Mouse (Mus musculus) myocyte (in vitro differentiated cells): ENCODE data around the gene Dgki. TPM values are rescaled to one million over a fixed set of nuclear protein-coding genes. Genes with fewer than 3 reads are reported as not detected.

Source experiments
- H3K27me3 ChIP-seq: one replicate; pipeline ENCODE4 v1.6.1; 2011; ENCODE audit not compliant: control insufficient read depth, insufficient read depth, insufficient read length
- H3K36me3 ChIP-seq: one replicate; pipeline ENCODE4 v1.6.1; 2011; ENCODE audit not compliant: control insufficient read depth, insufficient read depth
- H3K4me2 ChIP-seq: one replicate; pipeline ENCODE4 v1.6.1; 2011; ENCODE audit warnings: low read depth, control low read depth
- H3K4me3 ChIP-seq: one replicate; pipeline ENCODE4 v1.5.1; 2011; ENCODE audit warnings: mild to moderate bottlenecking, control low read depth, moderate library complexity
- H3K79me2 ChIP-seq: one replicate; pipeline ENCODE4 v1.6.1; 2011; ENCODE audit not compliant: control insufficient read depth, insufficient read depth
- H3ac ChIP-seq: one replicate; pipeline ENCODE4 v1.6.1; 2011; ENCODE audit not compliant: control insufficient read depth, insufficient read length
- CEBPB ChIP-seq: IDR thresholded peaks from 2 replicates; pipeline ENCODE4 v1.6.1; 2011; ENCODE audit warnings: mild to moderate bottlenecking, moderate library complexity; ENCODE audit not compliant: poor library complexity, insufficient read depth, severe bottlenecking
- E2F4 ChIP-seq: IDR thresholded peaks from one replicate; pipeline ENCODE4 v1.6.1; 2011; ENCODE audit warnings: mild to moderate bottlenecking, control low read depth, moderate library complexity; ENCODE audit not compliant: insufficient read depth
- MAX ChIP-seq: IDR thresholded peaks from one replicate; pipeline ENCODE4 v1.6.1; 2011; ENCODE audit warnings: low read depth, mild to moderate bottlenecking, control low read depth
- MYOD1 ChIP-seq, 3 experiments: IDR thresholded peaks; one replicate each; pipeline ENCODE4 v1.6.1; 2011; ENCODE audit warnings: control low read depth in 2 of 3, low read depth in 2 of 3, mild to moderate bottlenecking in 2 of 3, moderate library complexity in 1 of 3; ENCODE audit not compliant: insufficient read length in 2 of 3, control insufficient read depth in 1 of 3
- MYOG ChIP-seq, 3 experiments: IDR thresholded peaks; one replicate each; pipeline ENCODE4 v1.6.1; 2011; ENCODE audit warnings: control low read depth in 2 of 3, low read depth in 2 of 3, mild to moderate bottlenecking in 2 of 3; ENCODE audit not compliant: insufficient read length in 2 of 3, control insufficient read depth in 1 of 3, insufficient read depth in 1 of 3
- POLR2A ChIP-seq: IDR thresholded peaks from one replicate; pipeline ENCODE4 v1.6.1; 2011; ENCODE audit warnings: low read depth, mild to moderate bottlenecking, control low read depth, moderate library complexity; ENCODE audit not compliant: insufficient read length
- POLR2AphosphoS2 ChIP-seq: IDR thresholded peaks from one replicate; pipeline ENCODE4 v1.6.1; 2011; ENCODE audit warnings: low read depth, control low read depth; ENCODE audit not compliant: insufficient read length
- REST ChIP-seq: IDR thresholded peaks from one replicate; pipeline ENCODE4 v1.6.1; 2011; ENCODE audit warnings: mild to moderate bottlenecking, control low read depth, moderate library complexity; ENCODE audit not compliant: insufficient read depth, insufficient read length
- SRF ChIP-seq: IDR thresholded peaks from one replicate; pipeline ENCODE4 v1.6.1; 2011; ENCODE audit warnings: low read depth; ENCODE audit not compliant: control insufficient read depth, insufficient read length
- TCF12 ChIP-seq: IDR thresholded peaks from one replicate; pipeline ENCODE4 v1.6.1; 2011; ENCODE audit warnings: mild to moderate bottlenecking, control low read depth; ENCODE audit not compliant: poor library complexity, insufficient read depth, severe bottlenecking
- TCF3 ChIP-seq: IDR thresholded peaks from one replicate; pipeline ENCODE4 v1.6.1; 2011; ENCODE audit warnings: low read depth, control low read depth; ENCODE audit not compliant: insufficient read length
- USF1 ChIP-seq: IDR thresholded peaks from one replicate; pipeline ENCODE4 v1.6.1; 2011; ENCODE audit warnings: low read depth, mild to moderate bottlenecking, control low read depth, moderate library complexity
- polyA plus RNA-seq: library from polyadenylated mRNA; unstranded; fragments of >200 nt; fragmentation: generic; extraction: Trizol; gene quantifications from one replicate; pipeline ENCODE4 v1.2.1, GENCODE M21; 2012; ENCODE audit warnings: missing spikeins

Gene Dgki
- polyA plus RNA-seq, 1 experiment: 0.02 TPM

DNA sequence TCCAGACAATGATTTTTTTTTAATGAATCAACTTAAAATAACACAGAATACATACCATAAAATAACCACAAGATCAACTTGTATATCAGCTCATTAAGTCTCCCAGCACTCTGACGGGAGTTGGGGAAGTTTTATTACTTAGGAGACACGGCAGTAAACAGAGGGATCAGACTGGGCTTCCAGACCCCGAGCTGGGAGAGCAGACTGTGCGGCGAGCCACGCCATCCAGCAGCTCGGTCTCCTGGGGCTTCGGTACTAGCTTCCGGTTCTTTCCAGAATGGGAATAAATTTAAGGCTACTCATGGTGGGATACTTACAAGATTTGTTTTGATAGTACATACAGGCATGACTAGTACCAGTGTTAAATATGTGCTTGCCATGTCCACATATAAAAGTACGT lies 32.9 kb upstream of the Dgki start:
- no peaks in the 10 kb centered on the region for H3K27me3 ChIP-seq
- H3K4me3 ChIP-seq: no peak overlapping the region
- no peaks in the 10 kb centered on the region for H3K79me2 ChIP-seq
- peaks cover 16% of the 10 kb centered on the region for H3K36me3 ChIP-seq
- no peak overlapping the region for H3ac ChIP-seq
- no peak overlapping the region for H3K4me2 ChIP-seq
- TF ChIP-seq MYOD1 (IDR thresholded peaks at IDR 0.05; ENCODE audit: control insufficient read depth in 1 of 3, insufficient read length in 2 of 3, low read depth in 2 of 3): no peak

- no peaks in the 10 kb centered on the region for H3K79me2 ChIP-seq
Measured at GRCm38 (mm10) chr6:37329901-37330864, 30.2 kb upstream of the Dgki start.

GRCm38 (mm10) chr6:37329376-37329775 lies 29.4 kb upstream of the Dgki start:
- Histone ChIP-seq H3K4me2 (no peak overlapping the region), H3K4me3 (no peak overlapping the region), H3K36me3 (peaks cover 8% of the 10 kb centered on the region), H3ac (no peak overlapping the region), H3K27me3 (no peaks in the 10 kb centered on the region), H3K79me2 (no peaks in the 10 kb centered on the region)
- TF ChIP-seq E2F4: no peak
- no peak for TF ChIP-seq MYOG (IDR thresholded peaks at IDR 0.05; ENCODE audit: control insufficient read depth in 1 of 3, insufficient read depth in 1 of 3, insufficient read length in 2 of 3, low read depth in 2 of 3)
- no peak for TF ChIP-seq MAX
- no peak for TF ChIP-seq SRF
- no peak for TF ChIP-seq POLR2AphosphoS2
- TF ChIP-seq TCF12: no peak
- TF ChIP-seq TCF3: no peak
- no peak for TF ChIP-seq REST
- no peak for TF ChIP-seq CEBPB
- no peak for TF ChIP-seq POLR2A
- no peak for TF ChIP-seq MYOD1 (IDR thresholded peaks at IDR 0.05; ENCODE audit: control insufficient read depth in 1 of 3, insufficient read length in 2 of 3, low read depth in 2 of 3)
- no peak for TF ChIP-seq USF1

More at GRCm38 (mm10) chr6:37329901-37330864, 30.2 kb upstream of the Dgki start:
- Histone ChIP-seq H3K27me3 (no peaks in the 10 kb centered on the region), H3K4me3 (no peak overlapping the region), H3K36me3 (peaks cover 16% of the 10 kb centered on the region), H3ac (no peak overlapping the region), H3K4me2 (no peak overlapping the region)
- TF ChIP-seq MYOG (IDR thresholded peaks at IDR 0.05; ENCODE audit: control insufficient read depth in 1 of 3, insufficient read depth in 1 of 3, insufficient read length in 2 of 3, low read depth in 2 of 3): no peak
- TF ChIP-seq SRF: no peak
- TF ChIP-seq TCF12: no peak
- TF ChIP-seq USF1: no peak
- TF ChIP-seq MYOD1 (IDR thresholded peaks at IDR 0.05; ENCODE audit: control insufficient read depth in 1 of 3, insufficient read length in 2 of 3, low read depth in 2 of 3): no peak
- TF ChIP-seq CEBPB: no peak
- TF ChIP-seq TCF3: no peak
- TF ChIP-seq REST: no peak
- TF ChIP-seq MAX: no peak
- TF ChIP-seq POLR2AphosphoS2: no peak
- no peak for TF ChIP-seq E2F4
- TF ChIP-seq POLR2A: no peak

- TF ChIP-seq TCF12 (no peak), POLR2A (no peak), TCF3 (no peak), USF1 (no peak), MYOD1 (IDR thresholded peaks at IDR 0.05; ENCODE audit: control insufficient read depth in 1 of 3, insufficient read length in 2 of 3, low read depth in 2 of 3) (no peak), MYOG (IDR thresholded peaks at IDR 0.05; ENCODE audit: control insufficient read depth in 1 of 3, insufficient read depth in 1 of 3, insufficient read length in 2 of 3, low read depth in 2 of 3) (no peak), POLR2AphosphoS2 (no peak), REST (no peak), MAX (no peak), SRF (no peak)
Measured at GRCm38 (mm10) chr6:37328671-37329070, 28.7 kb upstream of the Dgki start.

DNA sequence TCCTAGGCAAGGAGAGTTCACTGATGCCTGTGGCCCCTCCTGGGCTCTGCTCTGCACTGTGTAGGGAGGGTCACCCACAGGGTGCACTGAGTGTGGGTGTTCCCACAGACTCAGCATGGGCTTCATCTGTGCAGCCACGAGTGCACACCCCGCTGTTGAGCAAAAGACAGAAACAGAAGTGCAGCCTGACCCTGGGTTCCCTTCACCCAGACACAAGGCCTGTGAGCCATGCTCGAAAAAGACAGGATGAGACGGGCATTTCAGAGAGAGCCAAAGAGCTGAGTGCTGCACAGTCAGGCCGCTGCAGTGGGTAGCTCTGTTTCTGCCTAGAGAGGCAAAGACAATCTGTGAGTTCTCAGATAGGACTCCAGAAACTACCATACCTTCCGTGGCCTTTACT lies 27.5 kb upstream of the Dgki start:
- Histone ChIP-seq H3K27me3 (no peaks in the 10 kb centered on the region), H3K4me3 (no peak overlapping the region), H3ac (no peak overlapping the region), H3K4me2 (no peak overlapping the region), H3K36me3 (no peaks in the 10 kb centered on the region), H3K79me2 (no peaks in the 10 kb centered on the region)
- TF ChIP-seq MYOG (IDR thresholded peaks at IDR 0.05; ENCODE audit: control insufficient read depth in 1 of 3, insufficient read depth in 1 of 3, insufficient read length in 2 of 3, low read depth in 2 of 3) (no peak), SRF (no peak), TCF3 (no peak), CEBPB (no peak), MYOD1 (IDR thresholded peaks at IDR 0.05; ENCODE audit: control insufficient read depth in 1 of 3, insufficient read length in 2 of 3, low read depth in 2 of 3) (no peak), USF1 (no peak), E2F4 (no peak)

More at GRCm38 (mm10) chr6:37328671-37329070, 28.7 kb upstream of the Dgki start:
- Histone ChIP-seq H3K36me3 (peaks cover 3% of the 10 kb centered on the region), H3K4me2 (no peak overlapping the region), H3K4me3 (no peak overlapping the region), H3K79me2 (no peaks in the 10 kb centered on the region), H3K27me3 (no peaks in the 10 kb centered on the region), H3ac (no peak overlapping the region)
